Mouse (Mus musculus): ENCODE measurements around the gene Depdc1b.

- TF ChIP-seq CTCF (IDR thresholded peaks at IDR 0.05; ENCODE audit: extremely low read depth, insufficient read length, insufficient replicate concordance, low read depth, low read length) (no peak), POLR2A (IDR thresholded peaks at IDR 0.05; ENCODE audit: low read depth, low read length) (no peak)
Observed at GRCm38 (mm10) chr13:108303841-108304240, 12.3 kb upstream of the Depdc1b start.

All from small intestine, adult 2 months (tissue).